Mouse (Mus musculus): ENCODE data around the gene Chd2. TPM values are rescaled to one million over a fixed set of nuclear protein-coding genes. Genes with fewer than 3 reads are reported as not detected.
A peak's percentile ranks its signal among the peaks of the same experiment; 100 is the strongest.

Gene Chd2
- polyA plus RNA-seq, 1 experiment from 2014 or later = 47.8 TPM

- WGBS = 13% methylated on average over 19 of the region's 19 CpGs
- no peaks in the 10 kb centered on the region for H3K36me3 ChIP-seq (replicated peaks; ENCODE audit: control insufficient read depth, insufficient read depth, low read depth, low read length)
- H3K4me2 ChIP-seq (ENCODE audit: low read depth, low read length) = peak overlapping the region; percentile 14
- DNase-seq (ENCODE audit: low spot score) (no peak), ATAC-seq (replicated peaks; ENCODE audit: insufficient number of reproducible peaks, low FRiP score, low TSS enrichment, low read depth) (no peak)
- H3K27ac ChIP-seq (replicated peaks; ENCODE audit: low read depth, low read length) = no peak overlapping the region
- no peaks in the 10 kb centered on the region for H3K27me3 ChIP-seq (ENCODE audit: control insufficient read depth, insufficient read depth, low read length)
- H3K9me3 ChIP-seq (replicated peaks; ENCODE audit: control insufficient read depth, low read length) = no peaks in the 10 kb centered on the region
- peaks cover 13% of the 10 kb centered on the region for H3K4me1 ChIP-seq (ENCODE audit: control insufficient read depth, insufficient read depth, low read length)
- peak overlapping the region; percentile 7; the same call in 1 of the 2 replicates for H3K9ac ChIP-seq (replicated peaks; ENCODE audit: low read length)
- H3K4me3 ChIP-seq (ENCODE audit: low read depth, low read length) = 0 out of 2 replicates have a peak overlapping the region, but pooled peaks have one; percentile 1
Measured at GRCm38 (mm10) chr7:73398806-73399442, 142.7 kb downstream of the Chd2 start.

DNA sequence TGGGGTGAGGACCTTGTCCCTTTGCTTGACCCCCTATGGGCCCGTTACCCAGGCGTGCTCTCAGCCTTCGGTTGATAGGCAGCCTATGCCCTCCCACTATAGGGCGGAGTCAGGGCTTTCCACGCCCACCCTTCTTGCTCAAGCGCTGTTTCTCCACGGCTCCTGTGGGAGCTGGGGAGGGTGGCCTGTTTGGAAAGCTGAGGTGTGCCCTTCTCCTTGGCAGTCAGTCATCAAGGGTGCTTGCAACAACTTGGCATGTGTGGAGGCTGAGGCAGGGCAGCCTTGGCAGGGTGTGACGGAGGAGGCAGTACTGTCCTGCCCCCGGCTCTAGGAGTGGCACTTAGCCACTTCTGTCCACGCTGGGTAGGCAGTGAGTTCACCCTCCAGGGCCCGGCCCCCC lies 143.3 kb downstream of the Chd2 start:
- Histone ChIP-seq H3K4me1 (ENCODE audit: control insufficient read depth, insufficient read depth, low read length) (peaks cover 13% of the 10 kb centered on the region), H3K27ac (replicated peaks; ENCODE audit: low read depth, low read length) (no peak overlapping the region), H3K4me3 (ENCODE audit: low read depth, low read length) (0 out of 2 replicates have a peak overlapping the region, but pooled peaks have one; percentile 3), H3K9me3 (replicated peaks; ENCODE audit: control insufficient read depth, low read length) (no peaks in the 10 kb centered on the region), H3K27me3 (ENCODE audit: control insufficient read depth, insufficient read depth, low read length) (no peaks in the 10 kb centered on the region), H3K9ac (replicated peaks; ENCODE audit: low read length) (peak overlapping the region; percentile 7; the same call in 1 of the 2 replicates), H3K36me3 (replicated peaks; ENCODE audit: control insufficient read depth, insufficient read depth, low read depth, low read length) (no peaks in the 10 kb centered on the region), H3K4me2 (ENCODE audit: low read depth, low read length) (peak overlapping the region; percentile 14)
- 7% methylated on average over 11 of the region's 11 CpGs for WGBS
- ATAC-seq (replicated peaks; ENCODE audit: insufficient number of reproducible peaks, low FRiP score, low TSS enrichment, low read depth) (no peak), DNase-seq (ENCODE audit: low spot score) (peak; percentile 68)

DNA sequence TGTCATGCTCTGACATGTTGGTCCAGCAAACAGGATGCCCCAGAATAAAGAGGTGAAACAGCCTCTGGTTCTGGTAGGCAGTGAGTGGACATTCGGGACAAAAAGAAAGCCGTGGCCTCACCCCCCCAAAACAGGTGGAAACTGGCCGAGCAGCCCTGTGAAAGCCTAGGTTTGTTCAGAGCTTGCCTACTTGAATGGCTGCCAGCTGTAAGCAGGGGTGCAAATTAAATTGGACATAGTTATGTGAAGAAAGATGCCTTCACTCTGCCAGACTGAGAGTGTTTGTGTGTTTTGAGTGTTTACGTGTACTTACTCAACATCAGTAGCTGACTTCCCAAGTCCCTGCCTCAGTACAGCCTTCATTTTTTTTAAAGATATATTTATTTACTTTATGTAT lies 147.6 kb downstream of the Chd2 start:
- H3K36me3 ChIP-seq (replicated peaks; ENCODE audit: control insufficient read depth, insufficient read depth, low read depth, low read length) = no peaks in the 10 kb centered on the region

DNA sequence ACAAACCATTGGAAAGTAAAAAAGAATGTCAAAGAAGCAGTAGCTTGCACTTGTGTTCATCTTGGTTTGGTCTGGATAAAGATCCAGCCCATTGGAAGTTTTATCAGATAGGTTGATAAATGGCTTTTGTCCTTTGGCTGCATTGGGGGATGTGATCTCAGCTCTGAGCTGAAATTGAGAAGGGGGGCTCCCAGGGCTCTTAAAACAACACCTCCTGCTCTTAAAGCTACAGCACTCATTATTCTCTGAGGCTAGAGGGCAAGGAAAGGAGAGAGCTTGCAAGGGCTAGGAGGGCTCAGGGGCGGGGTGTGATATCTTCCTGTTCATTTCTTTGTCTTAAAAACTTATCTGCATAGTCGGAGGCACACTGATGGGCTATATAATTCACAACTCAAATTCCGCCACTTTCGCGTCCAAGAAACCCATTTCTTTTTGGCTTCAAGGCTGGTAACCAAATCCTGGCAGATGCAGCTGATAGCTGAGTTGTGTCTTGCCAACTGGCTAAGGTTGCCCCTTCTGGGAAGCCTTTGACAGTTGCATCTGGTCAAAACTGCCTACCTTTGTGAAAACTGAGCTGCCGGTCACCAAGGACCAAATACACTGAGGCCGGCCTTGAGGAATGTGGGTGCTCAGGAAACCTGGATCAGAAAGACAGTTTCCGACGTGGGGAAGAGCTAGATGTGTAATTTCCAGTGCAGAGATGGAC lies 148.2 kb downstream of the Chd2 start:
- DNase-seq (ENCODE audit: low spot score) = peak; percentile 71
- Histone ChIP-seq H3K4me3 (ENCODE audit: low read depth, low read length) (peak overlapping the region; percentile 76), H3K9me3 (replicated peaks; ENCODE audit: control insufficient read depth, low read length) (no peaks in the 10 kb centered on the region), H3K27me3 (ENCODE audit: control insufficient read depth, insufficient read depth, low read length) (no peaks in the 10 kb centered on the region), H3K9ac (replicated peaks; ENCODE audit: low read length) (peak overlapping the region; percentile 80), H3K27ac (replicated peaks; ENCODE audit: low read depth, low read length) (no peak overlapping the region), H3K4me1 (ENCODE audit: control insufficient read depth, insufficient read depth, low read length) (peaks cover 12% of the 10 kb centered on the region), H3K36me3 (replicated peaks; ENCODE audit: control insufficient read depth, insufficient read depth, low read depth, low read length) (no peaks in the 10 kb centered on the region), H3K4me2 (ENCODE audit: low read depth, low read length) (peak overlapping the region; percentile 53)
- 26% methylated on average over 9 of the region's 9 CpGs for WGBS
- no peak for ATAC-seq (replicated peaks; ENCODE audit: insufficient number of reproducible peaks, low FRiP score, low TSS enrichment, low read depth)

More for the DNA sequence above, 147.6 kb downstream of the Chd2 start:
- Histone ChIP-seq H3K4me3 (ENCODE audit: low read depth, low read length) (peak overlapping the region; percentile 76), H3K27me3 (ENCODE audit: control insufficient read depth, insufficient read depth, low read length) (no peaks in the 10 kb centered on the region), H3K27ac (replicated peaks; ENCODE audit: low read depth, low read length) (no peak overlapping the region), H3K4me1 (ENCODE audit: control insufficient read depth, insufficient read depth, low read length) (peaks cover 17% of the 10 kb centered on the region), H3K9ac (replicated peaks; ENCODE audit: low read length) (peak overlapping the region; percentile 45), H3K4me2 (ENCODE audit: low read depth, low read length) (peak overlapping the region; percentile 53), H3K9me3 (replicated peaks; ENCODE audit: control insufficient read depth, low read length) (no peaks in the 10 kb centered on the region)
- DNase-seq (ENCODE audit: low spot score) = no peak
- no peak for ATAC-seq (replicated peaks; ENCODE audit: insufficient number of reproducible peaks, low FRiP score, low TSS enrichment, low read depth)
- WGBS = 36% methylated on average over 4 of the region's 4 CpGs

DNA sequence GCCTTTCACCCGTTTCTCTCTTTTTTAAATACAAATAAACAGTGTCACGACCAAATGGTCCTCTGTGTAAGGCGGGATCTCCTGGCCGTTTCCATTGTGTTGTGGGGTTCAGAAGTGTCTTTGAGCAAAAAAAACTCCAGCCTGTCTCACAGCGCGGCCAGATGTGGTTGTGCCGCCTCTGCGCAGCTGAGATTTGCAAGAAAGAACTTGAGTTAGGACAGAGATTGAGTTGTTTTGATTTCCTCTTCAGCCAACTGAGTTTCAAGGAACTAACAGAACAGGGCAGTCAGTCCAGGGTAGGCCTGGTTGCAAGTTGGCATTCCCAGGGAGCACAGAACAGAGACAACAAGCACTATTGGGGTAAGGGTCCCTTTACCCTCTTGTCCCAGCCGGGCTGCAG lies 149.3 kb downstream of the Chd2 start:
- H3K4me2 ChIP-seq (ENCODE audit: low read depth, low read length) = peak overlapping the region; percentile 53

DNA sequence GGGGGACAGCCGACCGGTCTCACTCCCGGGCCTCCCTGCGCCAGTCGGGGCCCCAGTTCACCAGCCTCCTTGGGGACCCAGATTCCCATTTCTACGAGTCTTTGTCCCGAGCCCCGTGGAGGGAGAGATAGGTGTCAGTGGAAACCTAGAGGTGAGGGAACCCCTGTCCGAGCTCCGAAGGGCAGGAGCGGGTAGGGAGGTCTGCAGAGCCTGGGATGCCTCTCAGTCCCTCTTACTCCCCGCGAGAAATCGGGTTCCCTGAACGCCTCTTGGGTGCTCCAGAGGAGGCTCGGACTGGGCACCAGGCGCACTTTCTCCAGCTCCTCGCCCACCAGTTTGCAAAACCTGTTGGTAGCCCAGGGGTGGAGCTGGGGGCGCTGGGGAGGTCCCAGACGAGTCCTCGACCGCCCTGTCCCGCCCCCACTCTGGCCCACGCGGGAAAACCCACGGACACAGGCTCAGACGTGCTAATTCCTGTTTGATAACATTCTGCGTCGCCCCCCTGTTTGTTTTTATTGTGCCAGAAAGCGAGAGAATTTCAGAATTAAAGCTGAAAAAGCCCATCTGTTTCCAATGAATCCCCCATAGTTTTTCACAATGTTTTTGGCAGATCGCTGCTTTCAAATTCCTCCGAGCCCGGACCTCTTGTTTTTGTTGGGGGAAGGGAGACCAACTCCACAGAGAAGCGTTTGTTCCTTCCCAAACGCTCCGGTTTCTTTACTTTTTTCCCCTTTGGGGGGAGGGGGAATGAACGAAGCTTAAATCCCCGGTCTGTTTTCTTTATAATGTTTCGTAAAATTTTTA lies 149.9 kb downstream of the Chd2 start:
- Histone ChIP-seq H3K9ac (replicated peaks; ENCODE audit: low read length) (peak overlapping the region; percentile 80), H3K4me1 (ENCODE audit: control insufficient read depth, insufficient read depth, low read length) (peaks cover 6% of the 10 kb centered on the region), H3K9me3 (replicated peaks; ENCODE audit: control insufficient read depth, low read length) (no peaks in the 10 kb centered on the region), H3K27ac (replicated peaks; ENCODE audit: low read depth, low read length) (peak overlapping the region; percentile 95), H3K27me3 (ENCODE audit: control insufficient read depth, insufficient read depth, low read length) (no peaks in the 10 kb centered on the region), H3K4me3 (ENCODE audit: low read depth, low read length) (peak overlapping the region; percentile 76), H3K36me3 (replicated peaks; ENCODE audit: control insufficient read depth, insufficient read depth, low read depth, low read length) (no peaks in the 10 kb centered on the region), H3K4me2 (ENCODE audit: low read depth, low read length) (peak overlapping the region; percentile 53)
- 0% methylated on average over 39 of the region's 39 CpGs for WGBS
- ATAC-seq (replicated peaks; ENCODE audit: insufficient number of reproducible peaks, low FRiP score, low TSS enrichment, low read depth) = peak; percentile 37
- DNase-seq (ENCODE audit: low spot score) = peak; percentile 90

More for the DNA sequence above, 149.3 kb downstream of the Chd2 start:
- ATAC-seq (replicated peaks; ENCODE audit: insufficient number of reproducible peaks, low FRiP score, low TSS enrichment, low read depth) = no peak
- no peaks in the 10 kb centered on the region for H3K27me3 ChIP-seq (ENCODE audit: control insufficient read depth, insufficient read depth, low read length)
- 0% methylated on average over 9 of the region's 9 CpGs for WGBS
- peaks cover 6% of the 10 kb centered on the region for H3K4me1 ChIP-seq (ENCODE audit: control insufficient read depth, insufficient read depth, low read length)
- peak overlapping the region; percentile 76 for H3K4me3 ChIP-seq (ENCODE audit: low read depth, low read length)
- peak; percentile 67 for DNase-seq (ENCODE audit: low spot score)
- H3K9ac ChIP-seq (replicated peaks; ENCODE audit: low read length) = peak overlapping the region; percentile 80
- no peaks in the 10 kb centered on the region for H3K36me3 ChIP-seq (replicated peaks; ENCODE audit: control insufficient read depth, insufficient read depth, low read depth, low read length)
- peak overlapping the region; percentile 95 for H3K27ac ChIP-seq (replicated peaks; ENCODE audit: low read depth, low read length)
- H3K9me3 ChIP-seq (replicated peaks; ENCODE audit: control insufficient read depth, low read length) = no peaks in the 10 kb centered on the region

DNA sequence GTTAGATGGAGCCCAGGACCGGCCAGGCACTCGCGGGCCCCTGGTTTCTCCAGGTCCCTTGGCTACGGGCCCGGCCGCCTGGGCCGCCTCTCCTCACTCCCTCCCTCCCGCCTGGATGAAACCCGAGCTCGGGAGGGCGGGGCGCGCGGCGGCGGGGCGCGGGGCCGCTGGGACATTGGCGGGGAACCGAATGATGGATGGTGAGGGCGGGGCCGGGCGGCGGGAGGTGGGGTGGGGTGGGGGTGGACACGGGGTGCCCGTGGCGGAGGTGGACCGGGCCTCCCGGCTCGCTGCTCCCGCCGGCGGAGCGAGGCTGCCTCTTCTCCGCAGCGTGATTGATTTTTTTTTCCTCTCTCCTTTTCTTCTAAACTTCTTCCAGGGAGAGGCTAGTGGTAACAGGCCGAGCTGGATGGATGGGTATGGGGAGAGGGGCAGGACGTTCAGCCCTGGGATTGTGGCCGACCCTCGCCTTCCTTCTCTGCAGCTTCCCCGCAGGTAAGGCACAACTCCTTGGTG lies 150.6 kb downstream of the Chd2 start:
- H3K9ac ChIP-seq (replicated peaks; ENCODE audit: low read length) = peak overlapping the region; percentile 80
- DNase-seq (ENCODE audit: low spot score) (peak; percentile 92), ATAC-seq (replicated peaks; ENCODE audit: insufficient number of reproducible peaks, low FRiP score, low TSS enrichment, low read depth) (peak; percentile 77)
- no peaks in the 10 kb centered on the region for H3K36me3 ChIP-seq (replicated peaks; ENCODE audit: control insufficient read depth, insufficient read depth, low read depth, low read length)
- H3K4me1 ChIP-seq (ENCODE audit: control insufficient read depth, insufficient read depth, low read length) = peaks cover 6% of the 10 kb centered on the region
- H3K4me2 ChIP-seq (ENCODE audit: low read depth, low read length) = peak overlapping the region; percentile 53
- H3K9me3 ChIP-seq (replicated peaks; ENCODE audit: control insufficient read depth, low read length) = no peaks in the 10 kb centered on the region
- peak overlapping the region; percentile 95 for H3K27ac ChIP-seq (replicated peaks; ENCODE audit: low read depth, low read length)
- no peaks in the 10 kb centered on the region for H3K27me3 ChIP-seq (ENCODE audit: control insufficient read depth, insufficient read depth, low read length)
- WGBS = 0% methylated on average over 33 of the region's 42 CpGs
- H3K4me3 ChIP-seq (ENCODE audit: low read depth, low read length) = peak overlapping the region; percentile 76
